Mouse (Mus musculus) midbrain, embryonic 11.5 days (tissue): ENCODE data around the gene Ccnb1. TPM values are rescaled to one million over a fixed set of nuclear protein-coding genes. Genes with fewer than 3 reads are reported as not detected.
A peak's percentile ranks its signal among the peaks of the same experiment; 100 is the strongest.

Experiments
- ATAC-seq: fragments of 200-750 bp; cut with Nextera tagmentation; 2 replicates; pipeline ENCODE4 v1.8.0; 2017; ENCODE audit warnings: moderate TSS enrichment, moderate library complexity; ENCODE audit not compliant: low FRiP score
- DNase-seq: peaks from one replicate; pipeline ENCODE4 v3.0.0; 2015; ENCODE audit warnings: low spot score; ENCODE audit errors: missing footprints
- H3K27ac ChIP-seq: fragments of 300-500 bp; sonication (generic); 2 replicates; pipeline ENCODE4 v1.5.1; 2014; ENCODE audit warnings: low read depth, low read length
- H3K27me3 ChIP-seq: fragments of 300-500 bp; sonication (generic); 2 replicates; pipeline ENCODE4 v1.6.1; 2014; ENCODE audit warnings: mild to moderate bottlenecking, low read length, moderate library complexity, mixed read lengths; ENCODE audit not compliant: control insufficient read depth, insufficient read depth
- H3K36me3 ChIP-seq: fragments of 300-500 bp; sonication (generic); 2 replicates; pipeline ENCODE4 v1.6.1; 2014; ENCODE audit warnings: mild to moderate bottlenecking, low read length, moderate library complexity, mixed read lengths; ENCODE audit not compliant: control insufficient read depth, insufficient read depth
- H3K4me1 ChIP-seq: fragments of 300-500 bp; sonication (generic); 2 replicates; pipeline ENCODE4 v1.6.1; 2014; ENCODE audit warnings: low read length; ENCODE audit not compliant: control insufficient read depth, insufficient read depth
- H3K4me2 ChIP-seq: fragments of 300-500 bp; sonication (generic); 2 replicates; pipeline ENCODE4 v1.6.1; 2014; ENCODE audit warnings: mild to moderate bottlenecking, moderate library complexity
- H3K4me3 ChIP-seq: fragments of 300-500 bp; sonication (generic); 2 replicates; pipeline ENCODE4 v1.5.1; 2014; ENCODE audit warnings: low read depth, low read length
- H3K9ac ChIP-seq: fragments of 300-500 bp; sonication (generic); 2 replicates; pipeline ENCODE4 v1.6.1; 2014; ENCODE audit warnings: low read length
- H3K9me3 ChIP-seq: fragments of 300-500 bp; sonication (generic); 2 replicates; pipeline ENCODE4 v1.6.1; 2016; ENCODE audit warnings: low read length; ENCODE audit not compliant: control insufficient read depth
- WGBS: fragments of 180-500 bp; shearing (Covaris S2); extraction: QIAGEN DNeasy Blood & Tissue Kit; methylation state at CpG from one replicate; pipeline ENCODE4 v1.1.7; 2014; 5-methylcytosine and 5-hydroxymethylcytosine counted together
- polyA plus RNA-seq: library from polyadenylated mRNA; unstranded; fragments of >200 nt; fragmentation: Nextera tagmentation; extraction: Ambion mirVana; gene quantifications from 2 replicates; pipeline ENCODE4 v1.2.1, GENCODE M21; 2014

Gene Ccnb1
- 415 and 420 TPM in 2 replicates for polyA plus RNA-seq

GRCm38 (mm10) chr13:100786414-100786867 lies at the start of gene Ccnb1:
Ccnb1 (minus strand) TSS chr13:100786570.
- DNase-seq = peak; percentile 99
- Histone ChIP-seq H3K27ac (peak within 1 kb of the TSS; percentile 9; the same call in 1 of the 2 replicates), H3K36me3 (peaks cover 4% of the 10 kb centered on the region; the same call in 1 of the 2 replicates), H3K4me3 (peak within 1 kb of the TSS; percentile 91), H3K27me3 (no peaks in the 10 kb centered on the region), H3K9me3 (no peaks in the 10 kb centered on the region), H3K4me2 (peak within 1 kb of the TSS; percentile 69), H3K9ac (peak within 1 kb of the TSS; percentile 95), H3K4me1 (peaks cover 17% of the 10 kb centered on the region)
- peak; percentile 99 for ATAC-seq
- under 1% methylated on average over 35 of the region's 35 CpGs for WGBS

GRCm38 (mm10) chr13:100834777-100835176 lies 48.4 kb upstream of the Ccnb1 start:
- Histone ChIP-seq H3K9ac (no peak overlapping the region), H3K27ac (no peak overlapping the region), H3K27me3 (no peaks in the 10 kb centered on the region), H3K4me2 (no peak overlapping the region), H3K9me3 (no peaks in the 10 kb centered on the region), H3K36me3 (no peaks in the 10 kb centered on the region), H3K4me1 (peaks cover 8% of the 10 kb centered on the region; the same call in 1 of the 2 replicates), H3K4me3 (no peak overlapping the region)
- no peak for ATAC-seq
- DNase-seq = no peak

GRCm38 (mm10) chr13:100833640-100834002 lies 47.3 kb upstream of the Ccnb1 start:
- Histone ChIP-seq H3K36me3 (no peaks in the 10 kb centered on the region), H3K4me2 (no peak overlapping the region), H3K27me3 (no peaks in the 10 kb centered on the region), H3K4me1 (peaks cover 8% of the 10 kb centered on the region; the same call in 1 of the 2 replicates), H3K4me3 (peak overlapping the region; percentile 98; the same call in 1 of the 2 replicates), H3K9ac (peak overlapping the region; percentile 28; the same call in 1 of the 2 replicates), H3K9me3 (no peaks in the 10 kb centered on the region), H3K27ac (no peak overlapping the region)
- ATAC-seq (no peak), DNase-seq (no peak)
- 58% methylated on average over 6 of the region's 6 CpGs for WGBS

GRCm38 (mm10) chr13:100832741-100833639 lies 46.6 kb upstream of the Ccnb1 start, which contains the start of gene Slc30a5:
Slc30a5 (minus strand) TSS chr13:100833427.
- Histone ChIP-seq H3K9me3 (no peaks in the 10 kb centered on the region), H3K4me3 (peak within 1 kb of the TSS; percentile 98), H3K4me2 (peak within 1 kb of the TSS; percentile 49), H3K9ac (peak within 1 kb of the TSS; percentile 93), H3K36me3 (no peaks in the 10 kb centered on the region), H3K27ac (peak within 1 kb of the TSS; percentile 80), H3K4me1 (peaks cover 8% of the 10 kb centered on the region; the same call in 1 of the 2 replicates), H3K27me3 (no peaks in the 10 kb centered on the region)
- under 1% methylated on average over 89 of the region's 94 CpGs for WGBS
- ATAC-seq = peak; percentile 98
- DNase-seq = peak; percentile 100

GRCm38 (mm10) chr13:100832188-100832587 lies 45.8 kb upstream of the Ccnb1 start:
- ATAC-seq (no peak), DNase-seq (peak; percentile 90)
- peak overlapping the region; percentile 93 for H3K9ac ChIP-seq
- no peak overlapping the region for H3K27ac ChIP-seq
- H3K27me3 ChIP-seq = no peaks in the 10 kb centered on the region
- H3K4me1 ChIP-seq = peaks cover 8% of the 10 kb centered on the region; the same call in 1 of the 2 replicates
- no peaks in the 10 kb centered on the region for H3K36me3 ChIP-seq
- WGBS = 13% methylated on average over 8 of the region's 8 CpGs
- H3K4me3 ChIP-seq = peak overlapping the region; percentile 98
- H3K4me2 ChIP-seq = peak overlapping the region; percentile 49
- no peaks in the 10 kb centered on the region for H3K9me3 ChIP-seq

GRCm38 (mm10) chr13:100831123-100831522 lies 44.8 kb upstream of the Ccnb1 start:
- Histone ChIP-seq H3K4me1 (peaks cover 8% of the 10 kb centered on the region; the same call in 1 of the 2 replicates), H3K9me3 (no peaks in the 10 kb centered on the region), H3K27ac (no peak overlapping the region), H3K36me3 (no peaks in the 10 kb centered on the region), H3K27me3 (no peaks in the 10 kb centered on the region), H3K4me2 (no peak overlapping the region), H3K4me3 (no peak overlapping the region), H3K9ac (no peak overlapping the region)
- 88% methylated on average over 6 of the region's 6 CpGs for WGBS
- peak; percentile 75 for DNase-seq
- ATAC-seq = no peak

GRCm38 (mm10) chr13:100825627-100826410 lies 39.4 kb upstream of the Ccnb1 start:
- no peaks in the 10 kb centered on the region for H3K27me3 ChIP-seq
- no peaks in the 10 kb centered on the region for H3K36me3 ChIP-seq
- no peak for ATAC-seq
- H3K4me3 ChIP-seq = no peak overlapping the region
- no peak overlapping the region for H3K27ac ChIP-seq
- no peaks in the 10 kb centered on the region for H3K9me3 ChIP-seq
- WGBS = 93% methylated on average over 9 of the region's 9 CpGs
- H3K4me2 ChIP-seq = no peak overlapping the region
- DNase-seq = no peak
- H3K4me1 ChIP-seq = no peaks in the 10 kb centered on the region
- H3K9ac ChIP-seq = no peak overlapping the region

GRCm38 (mm10) chr13:100824916-100825315 lies 38.5 kb upstream of the Ccnb1 start:
- WGBS = 96% methylated on average over 3 of the region's 3 CpGs
- Histone ChIP-seq H3K9ac (no peak overlapping the region), H3K9me3 (no peaks in the 10 kb centered on the region), H3K27ac (no peak overlapping the region), H3K36me3 (no peaks in the 10 kb centered on the region), H3K27me3 (no peaks in the 10 kb centered on the region), H3K4me3 (no peak overlapping the region), H3K4me1 (no peaks in the 10 kb centered on the region), H3K4me2 (no peak overlapping the region)
- ATAC-seq = no peak
- no peak for DNase-seq
